ENCODE assay signal across 17 mouse cellular contexts in the genomic region with DNA sequence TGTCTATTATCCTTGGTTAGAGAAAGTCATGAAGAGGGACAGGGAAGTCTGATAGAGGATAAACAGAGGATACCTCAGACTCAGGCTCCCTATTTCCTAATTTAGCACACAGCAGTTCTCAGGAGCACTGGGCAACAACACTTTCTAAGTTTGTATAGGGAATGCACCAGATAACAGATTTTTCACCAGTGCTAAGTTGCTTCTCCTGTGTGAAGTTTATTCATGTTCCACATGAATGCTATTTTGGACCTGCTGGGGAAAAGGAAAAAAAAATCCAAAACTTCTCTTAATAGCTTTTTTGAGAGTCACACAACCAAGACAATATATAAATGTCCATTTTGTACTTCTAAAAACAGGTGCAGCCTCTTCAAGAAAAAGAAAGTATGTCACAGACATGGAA.
"Had no signal": no experiment of that assay in that cellular context is flagged by ENCODE, and none has a peak within 500 bp of the region (broad histone marks: within the 10 kb centered on the region; RNA-seq: fewer than 3 reads in every experiment).

No protein-coding gene starts in this region.

- DNase-seq: left cerebral cortex, postnatal 4 days; liver; liver, embryonic 13.5 days; liver, postnatal 0 days; lung, adult 18-20 months; lung, adult 2 months; lung, embryonic 14.5 days; lung, postnatal 10 days; lung, postnatal 14 days; lung, postnatal 36 days; lung, postnatal 4 days; midbrain, embryonic 14.5 days had no signal

- ATAC-seq: liver, embryonic 12.5 days; liver, postnatal 0 days; lung, postnatal 0 days; midbrain, embryonic 13.5 days; midbrain, embryonic 15.5 days; midbrain, embryonic 16.5 days had no signal
